Mouse (Mus musculus) embryonic fibroblast, embryonic 13.5 days (primary cell): ENCODE measurements around the gene Mta1.

Experiments used
- CTCF ChIP-seq: IDR thresholded peaks from 2 replicates; pipeline ENCODE4 v1.5.1; 2011; ENCODE audit warnings: mild to moderate bottlenecking, control low read depth, low read length, moderate library complexity, borderline replicate concordance; ENCODE audit not compliant: insufficient read depth
- POLR2A ChIP-seq: IDR thresholded peaks from 2 replicates; pipeline ENCODE4 v1.6.1; 2011; ENCODE audit warnings: low read depth, mild to moderate bottlenecking, control low read depth, low read length, moderate library complexity

- no peak for TF ChIP-seq CTCF
- TF ChIP-seq POLR2A: no peak
Observed at GRCm38 (mm10) chr12:113151046-113151445, 53.0 kb downstream of the Mta1 start.
